Mouse (Mus musculus) lung, adult 2 months (tissue): ENCODE measurements at regions not wholly inside any gene's neighbourhood (a gene's known extent, or its start where the extent isn't known, plus 50 kb on each side); places are given as distances from the start of the nearest gene placed in this dataset.

Source experiments
- CTCF ChIP-seq: fragments of 200-500 bp; IDR thresholded peaks from 2 replicates; pipeline ENCODE4 v1.5.1; 2011; ENCODE audit warnings: mild to moderate bottlenecking, low read length, control low read depth; ENCODE audit not compliant: insufficient read depth
- POLR2A ChIP-seq: fragments of 200-500 bp; IDR thresholded peaks from 2 replicates; pipeline ENCODE4 v1.6.1; 2011; ENCODE audit warnings: low read depth, mild to moderate bottlenecking, control low read depth, low read length, borderline replicate concordance; ENCODE audit errors: extremely low read depth

DNA sequence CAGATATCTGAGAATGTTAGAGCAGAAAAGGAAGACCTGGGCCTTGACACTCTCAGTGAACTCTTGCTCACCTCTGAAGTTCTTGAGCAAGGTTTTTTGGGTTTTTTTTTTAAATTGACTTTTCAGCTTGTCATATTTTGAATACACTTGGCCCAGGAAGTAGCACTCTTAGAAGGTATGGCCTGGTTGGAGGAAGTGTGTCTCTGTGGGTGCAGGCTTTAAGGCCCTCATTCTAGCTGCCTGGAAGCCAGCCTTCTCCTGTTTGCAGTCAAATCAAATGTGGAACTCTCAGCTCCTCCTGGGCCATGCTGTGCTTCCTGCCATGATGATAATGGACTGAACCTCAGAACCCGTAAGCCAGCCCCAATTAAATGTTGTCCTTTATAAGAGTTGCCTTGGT is 195.9 kb upstream of the Zmiz1 start:
- TF ChIP-seq CTCF (no peak), POLR2A (no peak)
